Comparison of ENCODE assay signal across 19 mouse cellular contexts in the genomic region with DNA sequence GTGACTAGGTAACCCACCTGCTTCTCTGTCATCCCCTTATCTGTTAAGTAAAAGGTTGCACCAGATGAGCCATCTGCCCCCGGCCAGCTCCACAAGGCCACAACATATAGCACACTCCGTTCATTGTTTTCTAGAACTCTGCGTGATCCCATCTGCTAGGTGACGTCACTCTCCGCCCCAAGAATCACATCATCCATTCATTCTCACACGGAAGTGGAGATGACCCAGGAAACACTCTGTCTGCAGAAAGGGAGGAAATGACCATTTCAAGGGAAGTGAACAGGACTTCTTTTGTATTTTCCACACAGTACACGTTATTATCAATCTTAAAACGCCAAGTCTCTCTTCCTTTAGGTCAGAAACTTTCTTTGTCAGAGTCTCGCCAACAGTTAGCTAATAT. TPM values are rescaled to one million over a fixed set of nuclear protein-coding genes. Genes with fewer than 3 reads are reported as not detected.
A peak's percentile ranks its signal among the peaks of the same experiment; 100 is the strongest.
DNase-seq lines count a peak whose midpoint lies in the region; ATAC-seq and TF ChIP-seq lines count a peak whose summit lies in the region.
"Had no signal": no experiment of that assay in that cellular context is flagged by ENCODE, and none has a peak within 500 bp of the region (broad histone marks: within the 10 kb centered on the region; RNA-seq: fewer than 3 reads in every experiment).

No protein-coding gene starts in this region.

- H3K27me3 ChIP-seq in heart, adult 2 months (ENCODE audit: control insufficient read depth, insufficient read depth, low read length): no peaks in the 10 kb centered on the region
- no peaks in the 10 kb centered on the region for H3K27me3 ChIP-seq in heart, embryonic 10.5 days (ENCODE audit: insufficient read depth, poor library complexity, severe bottlenecking)
- peaks cover 10% of the 10 kb centered on the region; the same call in 1 of the 2 replicates for H3K27me3 ChIP-seq in liver, postnatal 0 days (ENCODE audit: insufficient read depth, low read length)
- no peaks in the 10 kb centered on the region for H3K27me3 ChIP-seq in liver, embryonic 11.5 days (replicated peaks; ENCODE audit: control insufficient read depth, insufficient read depth, low read length)
- no peaks in the 10 kb centered on the region for H3K27me3 ChIP-seq in intestine, embryonic 15.5 days (replicated peaks)
- H3K27me3 ChIP-seq: embryonic facial prominence, embryonic 15.5 days had no signal

- H3K4me2 ChIP-seq in liver, postnatal 0 days (ENCODE audit: low read depth, low read length): no peak overlapping the region
- H3K4me2 ChIP-seq in liver, embryonic 11.5 days: no peak overlapping the region
- no peak overlapping the region for H3K4me2 ChIP-seq in intestine, embryonic 15.5 days (replicated peaks)
- H3K4me2 ChIP-seq: liver, embryonic 12.5 days had no signal

- H3K4me3 ChIP-seq in heart, adult 2 months: no peak overlapping the region
- no peak overlapping the region for H3K4me3 ChIP-seq in heart, embryonic 10.5 days
- no peak overlapping the region for H3K4me3 ChIP-seq in liver, postnatal 0 days (ENCODE audit: low read depth, low read length)
- no peak overlapping the region for H3K4me3 ChIP-seq in liver, embryonic 11.5 days (ENCODE audit: low read depth, low read length)
- H3K4me3 ChIP-seq in intestine, embryonic 15.5 days (replicated peaks): no peak overlapping the region
- H3K4me3 ChIP-seq: forebrain, embryonic 10.5 days; limb, embryonic 10.5 days; liver, embryonic 12.5 days; megakaryocyte, embryonic 14.5 days had no signal

- no peak for TF ChIP-seq CTCF in heart, adult 2 months (IDR thresholded peaks at IDR 0.05)
- no peak for TF ChIP-seq CTCF in liver, postnatal 0 days (IDR thresholded peaks at IDR 0.05; ENCODE audit: low read depth)

- no peaks in the 10 kb centered on the region; the same call in none of the 2 replicates for H3K79me2 ChIP-seq in heart, adult 2 months (replicated peaks; ENCODE audit: control insufficient read depth, insufficient read depth, low read length)

- TF ChIP-seq POLR2A in heart, adult 2 months (IDR thresholded peaks at IDR 0.05; ENCODE audit: insufficient read depth, low read depth, low read length): no peak

- peaks cover 42% of the 10 kb centered on the region for H3K4me1 ChIP-seq in heart, adult 2 months (ENCODE audit: control insufficient read depth, insufficient read depth, low read length)
- peaks cover 81% of the 10 kb centered on the region for H3K4me1 ChIP-seq in heart, embryonic 10.5 days
- peaks cover 40% of the 10 kb centered on the region for H3K4me1 ChIP-seq in liver, postnatal 0 days (ENCODE audit: insufficient read depth)
- H3K4me1 ChIP-seq in liver, embryonic 11.5 days (replicated peaks; ENCODE audit: control insufficient read depth, insufficient read depth, low read length): peaks cover 42% of the 10 kb centered on the region
- peaks cover 58% of the 10 kb centered on the region for H3K4me1 ChIP-seq in intestine, embryonic 15.5 days (replicated peaks)

- no peaks in the 10 kb centered on the region for H3K9me3 ChIP-seq in heart, embryonic 10.5 days
- H3K9me3 ChIP-seq in liver, postnatal 0 days (ENCODE audit: low read length): no peaks in the 10 kb centered on the region
- no peaks in the 10 kb centered on the region for H3K9me3 ChIP-seq in liver, embryonic 11.5 days (ENCODE audit: control insufficient read depth, low read length)
- H3K9me3 ChIP-seq in intestine, embryonic 15.5 days: no peaks in the 10 kb centered on the region
- H3K9me3 ChIP-seq: embryonic facial prominence, embryonic 15.5 days; limb, embryonic 10.5 days had no signal

- DNase-seq in heart, adult 2 months: no peak
- no peak for DNase-seq in heart, embryonic 10.5 days (ENCODE audit: low spot score)
- DNase-seq in liver, postnatal 0 days: no peak
- DNase-seq in liver, embryonic 11.5 days (ENCODE audit: low spot score): no peak
- DNase-seq in mesoderm, embryonic 11.5 days (ENCODE audit: low read depth, low spot score): peak; percentile 48
- DNase-seq: adrenal gland, postnatal 14 days; cerebellum, adult 8-10 months; gastrocnemius, postnatal 36 days; kidney, adult 8-10 months; spleen, adult 18-20 months; thymus, adult 2 months had no signal

- ATAC-seq in liver, postnatal 0 days: no peak
- no peak for ATAC-seq in liver, embryonic 11.5 days (replicated peaks; ENCODE audit: low FRiP score)
- ATAC-seq in intestine, embryonic 15.5 days: no peak
- ATAC-seq in megakaryocyte progenitor cell, adult 5-6 weeks (replicated peaks; ENCODE audit: poor library complexity): no peak
- ATAC-seq: liver, embryonic 12.5 days had no signal

- peaks cover 3% of the 10 kb centered on the region; the same call in 1 of the 2 replicates for H3K36me3 ChIP-seq in heart, adult 2 months (ENCODE audit: control insufficient read depth, insufficient read depth, low read length)
- H3K36me3 ChIP-seq in heart, embryonic 10.5 days: peaks cover 15% of the 10 kb centered on the region
- H3K36me3 ChIP-seq in liver, postnatal 0 days (replicated peaks; ENCODE audit: insufficient read depth, low read length): no peaks in the 10 kb centered on the region
- no peaks in the 10 kb centered on the region for H3K36me3 ChIP-seq in liver, embryonic 11.5 days (ENCODE audit: control insufficient read depth, insufficient read depth, low read length)
- H3K36me3 ChIP-seq in intestine, embryonic 15.5 days: no peaks in the 10 kb centered on the region
- H3K36me3 ChIP-seq: embryonic facial prominence, embryonic 15.5 days had no signal

- intact Hi-C loops in heart, adult 2 months (cut with DNase I): loop anchor here (5.0 kb wide), 1 partner anchor 34 kb away; no protein-coding TSS in a partner anchor

- H3K27ac ChIP-seq in heart, adult 2 months: peak overlapping the region; percentile 64
- no peak overlapping the region for H3K27ac ChIP-seq in heart, embryonic 10.5 days
- H3K27ac ChIP-seq in liver, postnatal 0 days (ENCODE audit: low read depth): no peak overlapping the region
- H3K27ac ChIP-seq in liver, embryonic 11.5 days (ENCODE audit: low read depth, low read length): no peak overlapping the region
- 0 out of 2 replicates have a peak overlapping the region, but pooled peaks have one; percentile 29 for H3K27ac ChIP-seq in intestine, embryonic 15.5 days
- H3K27ac ChIP-seq: embryonic facial prominence, embryonic 15.5 days; forebrain, embryonic 10.5 days; hindbrain, embryonic 14.5 days; liver, embryonic 12.5 days had no signal

- TF ChIP-seq EP300 in heart, adult 2 months (IDR thresholded peaks at IDR 0.05; ENCODE audit: insufficient read depth, low read depth, low read length): 0 out of 2 replicates have a peak, but pooled peaks have one; percentile 18
- peak; percentile 58 for TF ChIP-seq EP300 in liver, postnatal 0 days (IDR thresholded peaks at IDR 0.05; ENCODE audit: low read depth)

- 40% methylated on average over 9 of the region's 9 CpGs for WGBS in heart, adult 2 months
- WGBS in heart, embryonic 10.5 days: 62% methylated on average over 9 of the region's 9 CpGs
- WGBS in liver, postnatal 0 days (ENCODE audit: insufficient replicate concordance): 64% methylated on average over 9 of the region's 9 CpGs
- WGBS in liver, embryonic 11.5 days: 72% methylated on average over 9 of the region's 9 CpGs
- WGBS in intestine, embryonic 15.5 days: 68% methylated on average over 9 of the region's 9 CpGs

- H3K9ac ChIP-seq in heart, adult 2 months (ENCODE audit: low read depth, low read length): no peak overlapping the region
- no peak overlapping the region for H3K9ac ChIP-seq in liver, postnatal 0 days (replicated peaks)
- no peak overlapping the region for H3K9ac ChIP-seq in liver, embryonic 11.5 days (ENCODE audit: low read depth, low read length)
- H3K9ac ChIP-seq in intestine, embryonic 15.5 days: no peak overlapping the region
- H3K9ac ChIP-seq: embryonic facial prominence, embryonic 15.5 days; hindbrain, embryonic 14.5 days; liver, embryonic 12.5 days had no signal

RNA-seq across cellular contexts. Expression of gene Sh3pxd2a, which starts 2.8 kb away (rescaled TPM):
- 10 to 100 TPM; 52.3 to 53.2 TPM for total RNA-seq in heart, adult 2 months (2021)
- 36.1 and 40.3 TPM in 2 replicates for polyA plus RNA-seq in heart, adult 2 months (2012; rRNA removed)
- 3.4 and 3.9 TPM in 2 replicates for polyA plus RNA-seq in heart, embryonic 10.5 days (2016; fragmentation: Nextera tagmentation; extraction: Ambion mirVana)
- polyA plus RNA-seq in liver, postnatal 0 days (2015; fragmentation: Nextera tagmentation; extraction: Ambion mirVana): 0.82 and 0.95 TPM in 2 replicates
- 2.9 and 3.6 TPM in 2 replicates for polyA plus RNA-seq in liver, embryonic 11.5 days (2014; fragmentation: Nextera tagmentation; extraction: Ambion mirVana)
- 4.8 and 5.0 TPM in 2 replicates for polyA plus RNA-seq in intestine, embryonic 15.5 days (2015; fragmentation: Nextera tagmentation; extraction: Ambion mirVana)
- total RNA-seq in megakaryocyte progenitor cell, adult 5-6 weeks (2015): 1.3 and 1.6 TPM in 2 replicates
- 1.1 and 1.4 TPM in 2 replicates for total RNA-seq in megakaryocyte progenitor cell, adult 5-6 weeks (2017)

Comparison
In these comparisons a context has a peak if more than half of its experiments do, and no peak if none do; other contexts are left out.
1. H3K27ac ChIP-seq: peak in heart, adult 2 months (single experiment) and intestine, embryonic 15.5 days (single experiment); none in heart, embryonic 10.5 days (single experiment), liver, postnatal 0 days (single experiment) and liver, embryonic 11.5 days (single experiment).